Mouse (Mus musculus): ENCODE data around the gene Dnm2.

The Dnm2 gene

GRCm38 (mm10) chr9:21498284-21498902 lies 73.7 kb downstream of the Dnm2 start:
- no peak for DNase-seq (ENCODE audit: low read depth, low spot score)

DNA sequence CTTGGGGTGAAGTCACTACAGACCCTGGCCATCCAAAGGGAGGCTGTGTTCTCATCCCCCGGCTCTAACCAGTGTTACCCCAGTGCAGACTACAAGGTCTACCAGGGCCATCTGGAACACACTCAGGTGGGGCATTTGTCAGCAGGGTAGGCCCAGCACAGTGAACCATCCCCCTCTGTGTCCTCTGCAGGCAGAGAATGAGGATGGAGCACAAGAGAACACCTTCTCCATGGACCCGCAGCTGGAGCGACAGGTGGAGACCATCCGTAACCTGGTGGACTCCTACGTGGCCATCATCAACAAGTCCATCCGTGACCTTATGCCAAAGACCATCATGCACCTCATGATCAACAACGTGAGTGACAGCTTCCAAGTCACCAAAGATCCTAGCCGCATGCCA lies 78.6 kb downstream of the Dnm2 start:
- no peak for DNase-seq (ENCODE audit: low read depth, low spot score)

- DNase-seq (ENCODE audit: low read depth, low spot score): no peak
Observed at GRCm38 (mm10) chr9:21505767-21506166, 81.1 kb downstream of the Dnm2 start.

DNA sequence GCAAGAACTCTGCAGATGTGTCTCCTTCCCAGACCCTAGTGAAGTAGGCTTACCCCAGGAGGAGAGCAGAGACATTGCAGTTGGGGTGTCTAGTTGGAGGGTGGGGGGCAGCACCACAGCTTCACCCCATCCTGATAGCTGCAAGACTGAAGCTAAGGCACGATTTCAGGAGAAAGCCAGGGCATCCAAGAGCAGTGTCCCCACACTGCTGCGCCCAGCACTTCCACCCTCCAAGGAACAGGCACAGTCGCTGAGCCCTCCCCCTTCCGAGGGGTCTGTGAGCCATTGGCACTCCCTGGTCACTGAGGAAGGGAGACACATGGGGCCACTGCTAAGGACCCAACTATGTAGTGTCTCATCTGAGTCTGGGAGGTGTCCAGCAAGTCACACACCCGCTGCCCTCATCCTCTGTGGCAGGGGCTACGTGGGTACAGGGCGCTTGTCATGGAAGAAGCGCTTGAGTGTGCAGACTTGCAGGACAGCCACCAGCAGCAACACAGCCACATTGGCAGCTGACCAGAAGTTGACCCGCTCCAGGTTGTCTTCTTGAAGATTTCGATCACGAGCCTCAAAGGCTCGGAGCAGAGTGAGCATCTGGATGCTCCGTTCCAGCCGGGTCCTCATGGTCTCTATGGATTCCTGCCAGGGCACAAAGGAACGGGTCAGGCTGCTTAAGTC lies 83.2 kb downstream of the Dnm2 start:
- DNase-seq (ENCODE audit: low read depth, low spot score): no peak

DNA sequence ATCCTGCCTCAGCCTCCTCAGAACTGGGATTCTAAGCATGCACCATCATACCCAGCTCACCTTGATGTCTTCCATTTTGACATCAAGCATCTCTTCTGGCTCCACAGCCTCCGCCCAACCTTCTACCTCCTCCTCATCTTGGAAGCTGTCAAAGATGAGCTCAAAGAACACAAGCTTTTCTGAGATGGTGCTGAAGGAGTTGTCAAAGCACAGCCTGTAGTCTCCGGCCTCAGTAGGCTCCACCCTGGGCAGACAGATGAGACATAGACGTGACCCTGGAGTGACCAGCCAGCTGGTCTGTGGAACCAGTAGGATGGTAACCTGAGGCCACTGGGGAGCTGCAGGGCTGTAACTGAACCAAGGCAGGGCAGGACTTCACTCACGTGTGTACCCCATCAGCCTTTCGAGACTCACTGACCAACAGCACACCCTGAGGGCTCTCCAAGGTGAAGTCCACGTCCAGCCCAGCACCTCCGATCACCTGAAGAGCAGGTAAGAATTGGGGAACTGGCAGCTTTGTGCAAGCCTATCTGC lies 84.2 kb downstream of the Dnm2 start:
- no peak for DNase-seq (ENCODE audit: low read depth, low spot score)

DNA sequence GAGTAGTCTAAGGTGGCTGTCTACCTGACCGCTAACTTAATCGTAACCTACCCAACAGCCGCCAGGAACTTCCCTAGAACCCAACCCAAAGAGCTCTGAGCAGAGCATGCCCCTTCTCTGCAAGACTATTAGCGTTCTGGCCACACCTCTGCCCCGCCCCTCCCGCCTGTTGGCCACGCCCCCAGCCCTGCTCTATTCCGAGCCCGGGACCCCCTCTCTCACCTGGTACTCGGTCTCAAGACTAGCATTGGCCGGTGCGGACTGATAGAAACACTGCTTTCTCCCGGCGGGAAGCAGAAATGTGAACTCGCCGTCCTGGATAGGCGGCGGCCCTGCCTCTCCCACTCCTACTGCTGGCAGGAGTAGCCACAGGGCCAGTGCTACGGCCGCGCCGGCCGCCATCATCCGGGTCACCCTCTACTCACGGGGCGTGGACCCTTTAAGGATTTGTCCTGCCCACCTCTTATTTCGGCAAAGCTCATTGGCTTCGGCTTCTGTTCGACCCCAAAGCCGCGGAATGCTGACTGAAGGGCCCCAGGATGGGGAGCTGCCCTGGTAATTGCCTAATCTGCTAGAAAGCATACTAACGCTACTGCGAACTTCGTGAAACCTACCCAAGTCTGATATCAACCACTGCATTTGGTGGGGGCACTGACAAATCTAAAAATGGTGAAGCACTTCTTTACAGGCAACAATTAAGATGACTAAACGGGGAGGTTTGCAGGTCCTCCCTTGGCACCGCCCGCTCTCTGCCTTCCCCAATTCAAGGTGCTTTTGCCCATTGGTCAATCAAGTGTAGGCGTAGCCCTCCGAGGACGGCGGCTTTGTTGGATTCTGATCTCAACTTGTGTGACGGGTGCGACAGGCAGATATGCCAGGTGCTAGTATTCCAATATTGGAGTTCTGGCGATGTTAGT lies 85.3 kb downstream of the Dnm2 start, which contains the start of gene Tmed1:
Gene Tmed1 (minus strand): TSS at position 481 of the 917 bp plus-strand sequence.
- DNase-seq (ENCODE audit: low read depth, low spot score): peak; percentile 96

GRCm38 (mm10) chr9:21510689-21511015 lies 85.9 kb downstream of the Dnm2 start:
- DNase-seq (ENCODE audit: low read depth, low spot score): no peak

- no peak for DNase-seq (ENCODE audit: low read depth, low spot score)
Observed at GRCm38 (mm10) chr9:21511052-21511451, 86.3 kb downstream of the Dnm2 start.

DNA sequence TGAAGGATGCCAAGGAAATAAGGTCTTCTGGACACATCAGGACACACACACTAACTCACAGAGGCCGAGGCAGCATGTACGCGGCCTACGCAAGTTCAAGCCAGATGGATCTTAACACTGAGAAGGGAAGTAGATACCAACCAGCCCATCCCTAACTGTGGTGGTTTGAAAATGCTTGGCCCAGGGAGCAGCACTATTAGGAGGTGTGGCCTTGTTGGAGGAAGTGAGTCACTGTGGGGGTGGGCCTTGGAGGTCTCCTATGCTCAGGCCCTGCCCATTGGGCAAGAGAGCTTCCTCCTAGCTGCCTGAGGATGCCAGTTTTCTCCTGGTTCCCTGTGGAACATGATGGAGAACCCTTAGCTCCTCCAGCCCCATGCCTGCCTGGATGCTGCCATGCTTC lies 88.8 kb downstream of the Dnm2 start:
- peak; percentile 33 for DNase-seq (ENCODE audit: low read depth, low spot score)

DNA sequence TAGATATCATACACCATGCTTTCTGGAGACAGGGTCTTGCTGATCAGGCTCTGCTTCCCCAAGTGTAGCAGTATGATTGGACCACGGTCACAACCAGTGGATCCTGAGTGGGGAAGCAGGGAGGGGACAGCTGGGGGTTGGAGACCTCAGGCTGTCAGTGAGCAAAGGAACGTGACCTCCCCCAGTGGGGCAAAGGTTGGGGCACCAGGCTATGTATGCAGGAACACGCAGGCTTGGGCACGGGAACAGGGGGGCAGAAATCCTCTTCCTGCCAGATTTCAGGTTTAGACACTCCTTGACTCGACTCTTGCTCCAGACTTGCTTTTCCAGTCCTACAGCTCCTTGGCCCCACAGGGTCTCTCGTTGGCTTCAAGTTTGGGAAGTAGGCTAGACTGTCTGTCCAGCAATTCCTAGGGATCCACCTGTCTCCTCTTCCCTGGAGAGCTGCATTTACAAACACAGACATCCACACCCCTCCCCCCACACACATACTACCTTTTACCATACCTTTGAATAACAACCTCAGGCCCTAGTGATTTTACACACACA lies 93.3 kb downstream of the Dnm2 start:
- no peak for DNase-seq (ENCODE audit: low read depth, low spot score)

GRCm38 (mm10) chr9:21518690-21519089 lies 94.0 kb downstream of the Dnm2 start:
- peak; percentile 60 for DNase-seq (ENCODE audit: low read depth, low spot score)

DNA sequence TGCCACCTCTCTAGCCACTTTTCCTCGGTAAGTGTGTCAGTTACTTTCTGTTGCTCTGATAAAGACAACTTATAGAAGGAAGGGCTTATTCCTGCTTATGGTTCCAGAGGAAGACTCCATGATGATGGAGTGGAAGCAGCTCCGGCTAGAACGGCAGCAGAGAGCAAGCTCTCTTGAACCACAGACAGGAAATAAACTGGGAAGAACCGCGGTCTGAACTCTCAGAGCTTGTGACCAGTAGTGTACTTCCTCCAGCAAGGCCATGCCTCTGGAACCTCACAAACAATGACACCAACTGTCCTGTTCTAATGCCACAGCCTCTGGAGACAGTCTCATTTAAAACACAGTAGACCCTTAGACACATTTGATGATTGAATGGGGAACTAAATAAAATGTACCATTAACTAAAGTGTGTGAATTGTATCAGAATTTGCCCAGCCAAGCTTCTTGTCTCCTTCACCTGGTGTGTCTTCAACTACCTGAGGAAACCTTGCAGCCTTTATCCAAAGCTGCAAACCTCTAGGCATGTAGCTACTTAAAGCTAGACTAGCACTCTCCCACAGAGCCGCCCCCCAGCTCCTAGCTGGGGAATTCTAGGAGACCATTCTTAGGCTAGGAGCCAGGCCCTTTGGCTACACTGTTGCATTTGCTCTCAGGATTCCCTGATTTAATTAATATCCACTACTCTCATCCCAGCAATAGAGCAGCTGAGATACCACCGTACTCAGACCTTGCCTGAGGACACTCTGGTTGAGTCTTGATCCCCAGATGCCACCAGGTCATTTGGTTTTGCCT lies 100.6 kb downstream of the Dnm2 start:
- no peak for DNase-seq (ENCODE audit: low read depth, low spot score)

- no peak for DNase-seq (ENCODE audit: low read depth, low spot score)
Observed at GRCm38 (mm10) chr9:21525937-21526633, 101.4 kb downstream of the Dnm2 start, which contains the start of gene AB124611. AB124611 (plus strand) TSS chr9:21526176.

DNA sequence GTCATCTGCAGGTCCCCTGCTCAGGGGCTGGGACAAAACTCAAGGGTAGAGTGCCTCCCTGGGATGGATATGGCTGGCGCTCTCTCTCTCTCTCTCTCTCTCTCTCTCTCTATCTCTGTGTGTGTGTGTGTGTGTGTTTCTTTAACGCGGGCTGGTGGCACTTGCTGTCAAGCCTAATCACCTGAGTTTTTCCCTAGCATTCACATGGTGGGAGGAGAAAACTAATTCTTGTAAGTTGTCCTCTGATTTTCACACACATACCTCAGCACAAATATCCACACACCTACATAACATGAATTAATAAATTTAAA lies 101.9 kb downstream of the Dnm2 start:
- DNase-seq (ENCODE audit: low read depth, low spot score): no peak

- no peak for DNase-seq (ENCODE audit: low read depth, low spot score)
Observed at GRCm38 (mm10) chr9:21527100-21527801, 102.5 kb downstream of the Dnm2 start.

DNA sequence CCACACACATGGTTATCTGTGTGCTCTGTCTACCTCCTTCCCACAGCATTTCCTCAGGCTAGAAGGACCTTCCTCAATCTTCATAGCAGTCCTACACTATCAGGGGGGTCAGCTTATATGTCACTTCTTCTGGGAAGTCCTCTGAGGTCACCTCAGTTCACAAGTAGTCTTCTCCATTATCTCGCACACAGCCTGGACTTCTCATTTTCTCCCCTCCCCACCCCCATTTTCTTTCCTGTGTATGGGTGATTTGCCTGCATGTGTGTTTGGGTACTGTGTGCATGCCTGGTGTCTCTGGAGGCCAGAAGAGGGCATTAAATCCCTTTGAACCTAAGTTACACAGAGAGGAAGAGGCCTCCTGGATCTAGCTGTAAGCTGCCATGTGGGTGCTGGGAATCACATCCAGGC lies 103.2 kb downstream of the Dnm2 start:
- no peak for DNase-seq (ENCODE audit: low read depth, low spot score)

DNA sequence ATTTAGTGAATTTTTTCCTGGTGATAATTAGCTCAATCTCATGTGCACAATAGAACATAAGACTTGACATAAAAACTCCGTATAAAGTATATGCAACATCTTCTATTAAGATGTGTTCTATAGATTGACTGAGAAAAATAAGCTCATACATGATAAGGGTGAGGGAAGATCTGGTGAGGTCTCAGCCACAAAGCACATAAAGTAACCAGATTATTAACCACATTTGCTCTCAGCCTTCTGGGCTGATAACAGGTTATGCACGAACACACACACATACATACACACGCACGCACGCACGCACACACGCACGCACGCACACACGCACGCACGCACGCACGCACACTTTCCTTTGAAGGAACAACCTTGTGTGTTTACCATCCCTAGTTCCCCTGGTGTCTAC lies 111.8 kb downstream of the Dnm2 start:
- no peak for DNase-seq (ENCODE audit: low read depth, low spot score)

DNA sequence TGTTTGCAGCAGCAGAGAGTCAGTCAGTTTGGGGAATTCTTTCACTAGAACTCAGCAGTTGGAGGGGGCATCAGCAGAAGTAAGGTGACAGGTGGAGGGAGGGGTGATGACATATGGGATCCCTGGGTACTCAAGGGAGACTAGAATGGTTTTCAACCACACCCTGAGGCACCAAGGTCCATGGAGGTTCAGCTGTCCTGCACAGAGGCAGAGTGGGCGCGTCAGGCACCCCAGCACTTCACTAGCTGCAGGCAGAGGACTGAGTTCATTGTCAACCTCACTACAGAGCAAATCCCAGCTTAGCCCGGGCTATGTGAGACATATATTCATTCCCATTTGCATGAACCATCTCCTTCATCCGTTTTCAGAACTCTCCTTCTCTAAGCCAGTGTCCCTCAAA lies 112.3 kb downstream of the Dnm2 start:
- no peak for DNase-seq (ENCODE audit: low read depth, low spot score)

DNA sequence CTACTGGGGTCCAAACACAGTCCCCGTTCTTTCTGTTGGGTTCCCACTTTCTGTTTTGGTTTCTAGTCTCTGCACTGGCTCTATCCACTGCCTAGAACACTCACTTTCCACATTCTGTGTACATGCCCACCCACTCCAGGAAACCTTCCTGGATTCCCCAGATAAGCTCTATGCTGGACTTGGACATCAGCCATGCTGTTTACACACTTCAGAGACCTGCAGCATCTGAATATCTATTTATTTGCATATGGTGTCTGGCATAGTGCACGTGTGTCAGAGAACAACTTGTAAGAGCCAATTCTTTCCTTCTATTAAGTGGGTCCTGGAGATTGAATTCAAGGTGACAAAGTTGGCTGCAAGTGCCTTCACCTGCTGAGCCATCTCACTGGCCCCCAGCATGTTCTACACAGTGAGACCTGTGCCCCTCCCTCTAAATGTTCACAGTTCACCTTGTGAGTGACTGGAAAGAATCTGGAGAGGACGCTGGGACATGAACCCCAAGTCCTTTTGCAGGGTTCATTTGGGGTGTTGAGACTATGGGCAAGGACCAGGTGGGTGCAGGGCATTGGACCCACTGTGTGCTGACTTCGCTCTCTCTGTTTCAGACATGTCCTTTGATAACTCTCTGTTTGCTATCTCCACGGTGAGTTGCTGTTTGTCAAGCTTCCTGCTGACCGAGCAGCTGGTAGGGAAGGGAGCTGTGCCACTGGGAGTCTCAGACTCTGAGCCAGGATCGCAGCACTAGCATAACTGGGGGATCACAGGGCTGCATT lies 115.5 kb downstream of the Dnm2 start:
- DNase-seq (ENCODE audit: low read depth, low spot score): no peak
